Mouse (Mus musculus): ENCODE results near the gene Slc5a5.
A peak's percentile ranks its signal among the peaks of the same experiment; 100 is the strongest.

Gene Slc5a5

GRCm38 (mm10) chr8:70863956-70864711 is 28.4 kb downstream of the Slc5a5 start:
- no peaks in the 10 kb centered on the region for H3K36me3 ChIP-seq (ENCODE audit: control insufficient read depth, insufficient read depth, low read length, poor library complexity, severe bottlenecking)
- DNase-seq (ENCODE audit: low read depth, low spot score) = peak; percentile 46
- H3K27me3 ChIP-seq (ENCODE audit: control insufficient read depth, insufficient read depth, low read length, poor library complexity, severe bottlenecking) = 0 out of 2 replicates have a peak, but pooled peaks cover 1% of the 10 kb centered on the region

- Histone ChIP-seq H3K36me3 (ENCODE audit: control insufficient read depth, insufficient read depth, low read length, poor library complexity, severe bottlenecking) (no peaks in the 10 kb centered on the region), H3K27me3 (ENCODE audit: control insufficient read depth, insufficient read depth, low read length, poor library complexity, severe bottlenecking) (0 out of 2 replicates have a peak, but pooled peaks cover 1% of the 10 kb centered on the region)
- peak; percentile 51 for DNase-seq (ENCODE audit: low read depth, low spot score)
Measured at GRCm38 (mm10) chr8:70862824-70863641, 29.5 kb downstream of the Slc5a5 start, which contains the start of gene Kcnn1. Gene Kcnn1 (minus strand): TSS chr8:70863258.

DNA sequence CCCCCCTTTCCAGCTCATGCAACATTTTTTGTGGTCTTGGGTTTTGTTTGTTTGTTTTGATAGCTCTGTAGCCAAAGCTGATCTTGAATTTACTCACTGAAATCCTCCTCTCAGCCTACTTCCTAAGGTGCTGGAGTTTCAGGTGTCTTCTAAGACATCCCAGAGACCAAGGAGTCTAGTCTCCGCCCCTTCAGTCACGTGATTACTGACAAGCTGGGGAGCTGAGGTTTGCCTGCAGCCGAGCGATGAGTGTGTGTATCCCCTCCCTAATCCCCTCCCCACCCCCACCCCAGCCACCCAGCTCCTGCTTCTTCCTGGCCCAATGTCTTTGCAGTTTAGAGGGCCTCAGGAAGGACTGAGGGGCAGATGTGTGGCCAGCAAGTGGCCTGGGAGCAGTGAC is 35.0 kb downstream of the Slc5a5 start:
- Histone ChIP-seq H3K36me3 (ENCODE audit: control insufficient read depth, insufficient read depth, low read length, poor library complexity, severe bottlenecking) (no peaks in the 10 kb centered on the region), H3K27me3 (ENCODE audit: control insufficient read depth, insufficient read depth, low read length, poor library complexity, severe bottlenecking) (no peaks in the 10 kb centered on the region)
- no peak for DNase-seq (ENCODE audit: low read depth, low spot score)

- DNase-seq (ENCODE audit: low read depth, low spot score) = no peak
- Histone ChIP-seq H3K27me3 (ENCODE audit: control insufficient read depth, insufficient read depth, low read length, poor library complexity, severe bottlenecking) (no peaks in the 10 kb centered on the region), H3K36me3 (ENCODE audit: control insufficient read depth, insufficient read depth, low read length, poor library complexity, severe bottlenecking) (no peaks in the 10 kb centered on the region)
Measured at GRCm38 (mm10) chr8:70856541-70857197, 35.9 kb downstream of the Slc5a5 start.

GRCm38 (mm10) chr8:70856028-70856427 is 36.5 kb downstream of the Slc5a5 start:
- Histone ChIP-seq H3K27me3 (ENCODE audit: control insufficient read depth, insufficient read depth, low read length, poor library complexity, severe bottlenecking) (no peaks in the 10 kb centered on the region), H3K36me3 (ENCODE audit: control insufficient read depth, insufficient read depth, low read length, poor library complexity, severe bottlenecking) (no peaks in the 10 kb centered on the region)
- DNase-seq (ENCODE audit: low read depth, low spot score) = no peak

GRCm38 (mm10) chr8:70853863-70854262 is 38.7 kb downstream of the Slc5a5 start:
- Histone ChIP-seq H3K27me3 (ENCODE audit: control insufficient read depth, insufficient read depth, low read length, poor library complexity, severe bottlenecking) (no peaks in the 10 kb centered on the region), H3K36me3 (ENCODE audit: control insufficient read depth, insufficient read depth, low read length, poor library complexity, severe bottlenecking) (no peaks in the 10 kb centered on the region)
- peak; percentile 81 for DNase-seq (ENCODE audit: low read depth, low spot score)

GRCm38 (mm10) chr8:70852595-70853231 is 39.8 kb downstream of the Slc5a5 start:
- DNase-seq (ENCODE audit: low read depth, low spot score) = no peak
- H3K27me3 ChIP-seq (ENCODE audit: control insufficient read depth, insufficient read depth, low read length, poor library complexity, severe bottlenecking) = no peaks in the 10 kb centered on the region
- no peaks in the 10 kb centered on the region for H3K36me3 ChIP-seq (ENCODE audit: control insufficient read depth, insufficient read depth, low read length, poor library complexity, severe bottlenecking)

GRCm38 (mm10) chr8:70851837-70852236 is 40.7 kb downstream of the Slc5a5 start:
- Histone ChIP-seq H3K36me3 (ENCODE audit: control insufficient read depth, insufficient read depth, low read length, poor library complexity, severe bottlenecking) (no peaks in the 10 kb centered on the region), H3K27me3 (ENCODE audit: control insufficient read depth, insufficient read depth, low read length, poor library complexity, severe bottlenecking) (no peaks in the 10 kb centered on the region)
- DNase-seq (ENCODE audit: low read depth, low spot score) = no peak

DNA sequence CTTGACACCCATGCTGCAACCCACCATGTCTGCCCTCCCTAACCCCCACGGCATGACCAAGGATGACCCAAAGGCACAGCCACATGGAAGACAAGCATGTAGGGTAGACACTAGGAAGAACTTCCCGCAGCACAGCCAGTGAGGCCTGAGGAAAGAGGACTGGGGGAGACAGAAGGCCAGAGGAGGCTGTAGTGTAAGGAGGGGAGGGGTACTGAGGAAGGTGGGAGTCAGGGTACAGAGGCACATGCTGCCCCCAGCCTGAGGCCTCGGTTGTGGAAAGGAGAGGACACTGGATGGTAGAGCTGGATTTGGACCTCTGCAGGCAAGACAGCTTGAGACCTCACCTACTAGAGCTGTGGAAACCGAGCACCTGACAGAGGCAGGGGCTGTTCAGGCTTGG is 41.6 kb downstream of the Slc5a5 start:
- Histone ChIP-seq H3K27me3 (ENCODE audit: control insufficient read depth, insufficient read depth, low read length, poor library complexity, severe bottlenecking) (no peaks in the 10 kb centered on the region), H3K36me3 (ENCODE audit: control insufficient read depth, insufficient read depth, low read length, poor library complexity, severe bottlenecking) (no peaks in the 10 kb centered on the region)
- no peak for DNase-seq (ENCODE audit: low read depth, low spot score)

GRCm38 (mm10) chr8:70850132-70850845 is 42.3 kb downstream of the Slc5a5 start:
- no peak for DNase-seq (ENCODE audit: low read depth, low spot score)
- Histone ChIP-seq H3K36me3 (ENCODE audit: control insufficient read depth, insufficient read depth, low read length, poor library complexity, severe bottlenecking) (no peaks in the 10 kb centered on the region), H3K27me3 (ENCODE audit: control insufficient read depth, insufficient read depth, low read length, poor library complexity, severe bottlenecking) (no peaks in the 10 kb centered on the region)

DNA sequence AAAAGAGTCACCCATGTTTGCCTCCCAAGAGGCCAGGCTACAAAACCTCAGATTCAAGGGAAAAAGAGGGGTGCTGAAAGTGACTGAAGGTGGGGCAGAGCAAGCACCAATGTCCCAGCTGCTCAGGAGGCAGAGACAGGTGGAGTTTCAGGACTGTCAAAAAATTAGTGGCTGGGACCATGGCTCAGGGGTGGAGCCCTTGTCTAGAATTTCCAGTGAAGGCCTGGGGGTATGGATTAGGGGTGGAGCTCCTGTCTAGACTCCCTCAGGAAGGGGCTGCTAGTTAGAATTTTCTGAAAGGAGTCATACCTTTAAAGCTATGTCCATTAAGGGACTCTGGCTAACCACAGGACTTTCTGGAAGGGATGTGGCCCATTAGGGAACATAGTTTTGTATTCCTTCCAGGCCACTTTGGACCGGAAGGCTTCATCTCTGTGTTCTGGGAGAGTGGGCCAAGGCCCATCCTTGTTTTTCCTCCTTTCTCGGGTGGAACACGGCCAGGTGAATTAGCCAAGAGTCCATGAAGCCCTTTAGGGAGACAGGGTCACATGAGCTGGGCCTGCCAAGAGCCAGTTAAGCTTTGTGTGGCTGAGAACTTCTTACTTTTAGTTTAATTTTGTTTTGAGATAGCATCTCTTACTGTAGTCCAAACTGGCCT is 43.1 kb downstream of the Slc5a5 start:
- Histone ChIP-seq H3K27me3 (ENCODE audit: control insufficient read depth, insufficient read depth, low read length, poor library complexity, severe bottlenecking) (no peaks in the 10 kb centered on the region), H3K36me3 (ENCODE audit: control insufficient read depth, insufficient read depth, low read length, poor library complexity, severe bottlenecking) (no peaks in the 10 kb centered on the region)
- DNase-seq (ENCODE audit: low read depth, low spot score) = no peak

GRCm38 (mm10) chr8:70846371-70847154 is 46.0 kb downstream of the Slc5a5 start:
- Histone ChIP-seq H3K27me3 (ENCODE audit: control insufficient read depth, insufficient read depth, low read length, poor library complexity, severe bottlenecking) (no peaks in the 10 kb centered on the region), H3K36me3 (ENCODE audit: control insufficient read depth, insufficient read depth, low read length, poor library complexity, severe bottlenecking) (no peaks in the 10 kb centered on the region)
- DNase-seq (ENCODE audit: low read depth, low spot score) = peak; percentile 72

DNA sequence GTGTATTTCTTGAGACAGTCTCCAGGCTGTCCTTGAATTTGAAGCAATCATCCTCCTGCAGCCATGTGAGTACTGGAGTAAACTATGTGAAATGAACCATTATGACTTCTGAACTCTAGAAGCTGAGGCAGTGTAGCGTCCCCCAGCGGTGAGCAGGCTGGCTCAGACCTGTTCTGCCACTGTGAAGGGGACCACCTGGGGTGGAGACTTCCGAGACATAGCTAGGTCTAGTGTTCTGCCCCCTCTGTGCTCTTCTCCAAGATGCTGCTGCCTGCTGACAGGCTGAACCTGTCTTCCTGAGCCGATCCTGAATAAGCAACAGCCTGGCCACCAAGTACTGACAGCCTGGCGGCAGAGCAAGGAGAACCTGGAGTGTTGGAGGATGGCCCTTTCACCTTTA is 47.4 kb downstream of the Slc5a5 start:
- DNase-seq (ENCODE audit: low read depth, low spot score) = no peak
- Histone ChIP-seq H3K27me3 (ENCODE audit: control insufficient read depth, insufficient read depth, low read length, poor library complexity, severe bottlenecking) (no peaks in the 10 kb centered on the region), H3K36me3 (ENCODE audit: control insufficient read depth, insufficient read depth, low read length, poor library complexity, severe bottlenecking) (no peaks in the 10 kb centered on the region)
